Mouse (Mus musculus): ENCODE measurements at regions not wholly inside any gene's neighbourhood (a gene's known extent, or its start where the extent isn't known, plus 50 kb on each side); places are given as distances from the start of the nearest gene placed in this dataset.
A peak's percentile ranks its signal among the peaks of the same experiment; 100 is the strongest.

GRCm38 (mm10) chr8:109172701-109173100, 321.1 kb upstream of the Pmfbp1 start:
- Histone ChIP-seq H3K27ac (ENCODE audit: insufficient read depth, low read depth, low read length, poor library complexity, severe bottlenecking) (no peak overlapping the region), H3K9me3 (ENCODE audit: control insufficient read depth, insufficient read depth, low read depth, low read length) (no peaks in the 10 kb centered on the region), H3K4me1 (ENCODE audit: control insufficient read depth in 2 of 2, insufficient read depth in 2 of 2, low read length in 2 of 2, poor library complexity in 1 of 2) (no peaks in the 10 kb centered on the region), H3K9ac (ENCODE audit: insufficient read depth, low read depth, low read length, poor library complexity, severe bottlenecking) (no peak overlapping the region), H3K4me3 (ENCODE audit: insufficient read depth in 1 of 2, low read depth in 1 of 2, low read length in 2 of 2, poor library complexity in 1 of 2, severe bottlenecking in 1 of 2) (no peak overlapping the region), H3K36me3 (ENCODE audit: control insufficient read depth, insufficient read depth, low read length, poor library complexity, severe bottlenecking) (no peaks in the 10 kb centered on the region)
- in situ Hi-C loops (cut with MboI; ENCODE audit: low sequenced_read_pairs in 2 of 2, unreplicated experiment in 2 of 2), result no loop called here
- no peak for TF ChIP-seq MAFK (IDR thresholded peaks at IDR 0.05; ENCODE audit: insufficient read depth, low read depth, low read length)
- TF ChIP-seq ZNF384 (IDR thresholded peaks at IDR 0.05; ENCODE audit: low read depth, low read length), result no peak
- TF ChIP-seq ZC3H11A (IDR thresholded peaks at IDR 0.05; ENCODE audit: borderline replicate concordance, low read depth, low read length), result no peak
- TF ChIP-seq CHD2 (IDR thresholded peaks at IDR 0.05; ENCODE audit: low read depth, low read length), result no peak
- no peak for TF ChIP-seq HCFC1 (IDR thresholded peaks at IDR 0.05; ENCODE audit: borderline replicate concordance, insufficient read depth, low read length)
- no peak for DNase-seq (ENCODE audit: low read depth, low spot score)

DNA sequence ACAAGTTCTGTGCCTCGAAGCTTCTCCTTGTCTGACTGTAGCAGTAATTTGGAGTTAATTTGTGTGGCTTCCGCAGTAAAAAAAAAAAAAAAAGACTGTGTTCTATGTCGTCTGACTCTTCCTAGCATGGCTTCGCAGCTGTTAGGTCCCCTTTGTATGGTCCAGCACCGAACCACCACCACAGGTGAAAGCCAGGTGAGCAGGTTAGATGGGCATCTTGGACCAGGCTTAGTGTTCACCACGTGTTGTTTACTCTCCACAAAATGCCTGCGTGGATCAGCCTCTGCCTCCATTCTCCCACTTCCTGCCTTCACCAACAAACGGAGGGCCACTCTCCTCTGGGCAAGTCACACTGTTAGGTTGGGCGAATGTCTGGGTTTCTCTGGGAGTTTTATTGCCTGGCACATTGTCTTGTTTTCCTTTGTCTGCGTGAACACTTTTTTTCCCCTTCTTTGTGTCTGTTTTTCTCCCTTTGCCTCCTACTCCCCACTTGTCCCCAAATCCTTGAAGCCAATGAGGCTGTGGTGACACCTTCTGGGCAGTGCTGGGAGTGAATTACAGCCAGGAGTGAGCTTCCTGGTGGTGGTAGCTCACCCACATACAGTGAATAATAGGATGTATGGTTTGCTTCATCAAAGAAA, 308.1 kb upstream of the Pmfbp1 start:
- H3K36me3 ChIP-seq (ENCODE audit: control insufficient read depth, insufficient read depth, low read length, poor library complexity, severe bottlenecking), result no peaks in the 10 kb centered on the region
- TF ChIP-seq CHD2 (IDR thresholded peaks at IDR 0.05; ENCODE audit: low read depth, low read length) (no peak), MAFK (IDR thresholded peaks at IDR 0.05; ENCODE audit: insufficient read depth, low read depth, low read length) (no peak), ZC3H11A (IDR thresholded peaks at IDR 0.05; ENCODE audit: borderline replicate concordance, low read depth, low read length) (peak; percentile 23; the same call in 1 of the 2 replicates)
- peak; percentile 31 for DNase-seq (ENCODE audit: low read depth, low spot score)
- no peaks in the 10 kb centered on the region for H3K9me3 ChIP-seq (ENCODE audit: control insufficient read depth, insufficient read depth, low read depth, low read length)
- H3K4me3 ChIP-seq (ENCODE audit: insufficient read depth in 1 of 2, low read depth in 1 of 2, low read length in 2 of 2, poor library complexity in 1 of 2, severe bottlenecking in 1 of 2), result no peak overlapping the region
- H3K9ac ChIP-seq (ENCODE audit: insufficient read depth, low read depth, low read length, poor library complexity, severe bottlenecking), result no peak overlapping the region
- H3K27ac ChIP-seq (ENCODE audit: insufficient read depth, low read depth, low read length, poor library complexity, severe bottlenecking), result no peak overlapping the region
- in situ Hi-C loops (cut with MboI; ENCODE audit: low sequenced_read_pairs in 2 of 2, unreplicated experiment in 2 of 2), result no loop called here
- no peaks in the 10 kb centered on the region for H3K4me1 ChIP-seq (ENCODE audit: control insufficient read depth in 2 of 2, insufficient read depth in 2 of 2, low read length in 2 of 2, poor library complexity in 1 of 2)

DNA sequence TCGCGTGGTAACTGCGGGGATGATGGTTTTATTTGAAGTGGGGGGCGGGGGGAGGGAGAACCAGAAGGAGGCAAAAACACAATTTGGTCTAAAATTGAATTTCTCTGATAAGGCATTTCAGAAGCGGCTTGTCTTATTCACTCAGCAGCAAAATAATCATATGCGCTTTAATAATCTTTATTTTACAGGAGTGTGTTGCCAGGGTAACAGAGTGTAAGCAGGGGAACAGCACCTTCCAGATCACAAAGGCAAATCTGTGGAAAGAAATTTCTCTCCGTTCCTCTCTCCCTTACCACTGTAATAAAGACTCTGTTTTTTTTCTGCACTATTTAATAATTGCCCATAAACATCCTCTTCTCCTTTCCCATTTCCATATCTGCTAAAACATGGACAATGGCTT, 306.2 kb upstream of the Pmfbp1 start:
- H3K36me3 ChIP-seq (ENCODE audit: control insufficient read depth, insufficient read depth, low read length, poor library complexity, severe bottlenecking), result no peaks in the 10 kb centered on the region
- no peak overlapping the region for H3K4me3 ChIP-seq (ENCODE audit: insufficient read depth in 1 of 2, low read depth in 1 of 2, low read length in 2 of 2, poor library complexity in 1 of 2, severe bottlenecking in 1 of 2)
- H3K9ac ChIP-seq (ENCODE audit: insufficient read depth, low read depth, low read length, poor library complexity, severe bottlenecking), result no peak overlapping the region
- no peak for DNase-seq (ENCODE audit: low read depth, low spot score)
- H3K27ac ChIP-seq (ENCODE audit: insufficient read depth, low read depth, low read length, poor library complexity, severe bottlenecking), result no peak overlapping the region
- H3K9me3 ChIP-seq (ENCODE audit: control insufficient read depth, insufficient read depth, low read depth, low read length), result no peaks in the 10 kb centered on the region
- no peak for TF ChIP-seq HCFC1 (IDR thresholded peaks at IDR 0.05; ENCODE audit: borderline replicate concordance, insufficient read depth, low read length)
- in situ Hi-C loops (cut with MboI; ENCODE audit: low sequenced_read_pairs in 2 of 2, unreplicated experiment in 2 of 2), result no loop called here
- H3K4me1 ChIP-seq (ENCODE audit: control insufficient read depth in 2 of 2, insufficient read depth in 2 of 2, low read length in 2 of 2, poor library complexity in 1 of 2), result no peaks in the 10 kb centered on the region

- Histone ChIP-seq H3K4me3 (ENCODE audit: insufficient read depth in 1 of 2, low read depth in 1 of 2, low read length in 2 of 2, poor library complexity in 1 of 2, severe bottlenecking in 1 of 2) (no peak overlapping the region), H3K36me3 (ENCODE audit: control insufficient read depth, insufficient read depth, low read length, poor library complexity, severe bottlenecking) (no peaks in the 10 kb centered on the region), H3K4me1 (ENCODE audit: control insufficient read depth in 2 of 2, insufficient read depth in 2 of 2, low read length in 2 of 2, poor library complexity in 1 of 2) (no peaks in the 10 kb centered on the region), H3K9me3 (ENCODE audit: control insufficient read depth, insufficient read depth, low read depth, low read length) (no peaks in the 10 kb centered on the region), H3K9ac (ENCODE audit: insufficient read depth, low read depth, low read length, poor library complexity, severe bottlenecking) (no peak overlapping the region), H3K27ac (ENCODE audit: insufficient read depth, low read depth, low read length, poor library complexity, severe bottlenecking) (no peak overlapping the region)
- TF ChIP-seq ZNF384 (IDR thresholded peaks at IDR 0.05; ENCODE audit: low read depth, low read length) (no peak), CHD2 (IDR thresholded peaks at IDR 0.05; ENCODE audit: low read depth, low read length) (no peak), HCFC1 (IDR thresholded peaks at IDR 0.05; ENCODE audit: borderline replicate concordance, insufficient read depth, low read length) (no peak), ZC3H11A (IDR thresholded peaks at IDR 0.05; ENCODE audit: borderline replicate concordance, low read depth, low read length) (no peak), MAFK (IDR thresholded peaks at IDR 0.05; ENCODE audit: insufficient read depth, low read depth, low read length) (no peak)
- in situ Hi-C loops (cut with MboI; ENCODE audit: low sequenced_read_pairs in 2 of 2, unreplicated experiment in 2 of 2), result no loop called here
- no peak for DNase-seq (ENCODE audit: low read depth, low spot score)
These were observed 279.6 kb upstream of the Pmfbp1 start for GRCm38 (mm10) chr8:109214247-109214646.

GRCm38 (mm10) chr8:109216318-109216717, 277.5 kb upstream of the Pmfbp1 start:
- no peak for DNase-seq (ENCODE audit: low read depth, low spot score)
- H3K27ac ChIP-seq (ENCODE audit: insufficient read depth, low read depth, low read length, poor library complexity, severe bottlenecking), result no peak overlapping the region

More at GRCm38 (mm10) chr8:109216318-109216717, 277.5 kb upstream of the Pmfbp1 start:
- Histone ChIP-seq H3K36me3 (ENCODE audit: control insufficient read depth, insufficient read depth, low read length, poor library complexity, severe bottlenecking) (no peaks in the 10 kb centered on the region), H3K9me3 (ENCODE audit: control insufficient read depth, insufficient read depth, low read depth, low read length) (no peaks in the 10 kb centered on the region), H3K9ac (ENCODE audit: insufficient read depth, low read depth, low read length, poor library complexity, severe bottlenecking) (no peak overlapping the region), H3K4me3 (ENCODE audit: insufficient read depth in 1 of 2, low read depth in 1 of 2, low read length in 2 of 2, poor library complexity in 1 of 2, severe bottlenecking in 1 of 2) (no peak overlapping the region), H3K4me1 (ENCODE audit: control insufficient read depth in 2 of 2, insufficient read depth in 2 of 2, low read length in 2 of 2, poor library complexity in 1 of 2) (no peaks in the 10 kb centered on the region)
- in situ Hi-C loops (cut with MboI; ENCODE audit: low sequenced_read_pairs in 2 of 2, unreplicated experiment in 2 of 2), result no loop called here
- TF ChIP-seq ZC3H11A (IDR thresholded peaks at IDR 0.05; ENCODE audit: borderline replicate concordance, low read depth, low read length) (no peak), HCFC1 (IDR thresholded peaks at IDR 0.05; ENCODE audit: borderline replicate concordance, insufficient read depth, low read length) (no peak), CHD2 (IDR thresholded peaks at IDR 0.05; ENCODE audit: low read depth, low read length) (no peak), ZNF384 (IDR thresholded peaks at IDR 0.05; ENCODE audit: low read depth, low read length) (no peak), MAFK (IDR thresholded peaks at IDR 0.05; ENCODE audit: insufficient read depth, low read depth, low read length) (no peak)
